Mouse (Mus musculus) hindbrain, embryonic 14.5 days (tissue): ENCODE results near the gene Leo1. TPM values are rescaled to one million over a fixed set of nuclear protein-coding genes. Genes with fewer than 3 reads are reported as not detected.

Experiments used
- ATAC-seq: fragments of 200-750 bp; cut with Nextera tagmentation; 2 replicates; pipeline ENCODE4 v1.8.0; 2017; ENCODE audit warnings: moderate number of reproducible peaks, mild to moderate bottlenecking, moderate TSS enrichment, moderate library complexity; ENCODE audit not compliant: low FRiP score
- DNase-seq: peaks from one replicate; pipeline ENCODE4 v3.0.0-alpha.2; 2015; ENCODE audit warnings: low spot score
- H3K27ac ChIP-seq: fragments of 300-500 bp; sonication (generic); 2 replicates; pipeline ENCODE4 v1.5.1; 2014; ENCODE audit warnings: mild to moderate bottlenecking, moderate library complexity
- H3K27me3 ChIP-seq: fragments of 300-500 bp; sonication (generic); 2 replicates; pipeline ENCODE4 v1.6.1; 2014; ENCODE audit warnings: mild to moderate bottlenecking, low read length, mixed read lengths; ENCODE audit not compliant: control insufficient read depth, insufficient read depth
- H3K36me3 ChIP-seq: fragments of 300-500 bp; sonication (generic); replicated peaks from 2 replicates; pipeline ENCODE4 v1.6.1; 2014; ENCODE audit not compliant: control insufficient read depth, insufficient read depth
- H3K4me1 ChIP-seq: fragments of 300-500 bp; sonication (generic); replicated peaks from 2 replicates; pipeline ENCODE4 v1.6.1; 2014; ENCODE audit warnings: antibody characterized with exemption, low read length, mixed read lengths; ENCODE audit not compliant: control insufficient read depth, insufficient read depth
- H3K4me2 ChIP-seq: fragments of 300-500 bp; sonication (generic); replicated peaks from 2 replicates; pipeline ENCODE4 v1.6.1; 2014; ENCODE audit warnings: mild to moderate bottlenecking, moderate library complexity
- H3K4me3 ChIP-seq: fragments of 300-500 bp; sonication (generic); replicated peaks from 2 replicates; pipeline ENCODE4 v1.5.1; 2014; ENCODE audit warnings: mild to moderate bottlenecking, low read length
- H3K9ac ChIP-seq: fragments of 300-500 bp; sonication (generic); 2 replicates; pipeline ENCODE4 v1.6.1; 2014
- H3K9me3 ChIP-seq: fragments of 300-500 bp; sonication (generic); 2 replicates; pipeline ENCODE4 v1.6.1; 2016; ENCODE audit warnings: low read length; ENCODE audit not compliant: control insufficient read depth
- WGBS: fragments of 180-500 bp; shearing (Covaris S2); extraction: QIAGEN DNeasy Blood & Tissue Kit; methylation state at CpG from one replicate; pipeline ENCODE4 v1.1.7; 2014; 5-methylcytosine and 5-hydroxymethylcytosine counted together
- polyA plus RNA-seq: library from polyadenylated mRNA; unstranded; fragments of >200 nt; fragmentation: Nextera tagmentation; extraction: Ambion mirVana; gene quantifications from 2 replicates; pipeline ENCODE4 v1.2.1, GENCODE M21; 2014

Leo1 gene
- polyA plus RNA-seq, 1 experiment from 2014 or later = 36.9 TPM

DNA sequence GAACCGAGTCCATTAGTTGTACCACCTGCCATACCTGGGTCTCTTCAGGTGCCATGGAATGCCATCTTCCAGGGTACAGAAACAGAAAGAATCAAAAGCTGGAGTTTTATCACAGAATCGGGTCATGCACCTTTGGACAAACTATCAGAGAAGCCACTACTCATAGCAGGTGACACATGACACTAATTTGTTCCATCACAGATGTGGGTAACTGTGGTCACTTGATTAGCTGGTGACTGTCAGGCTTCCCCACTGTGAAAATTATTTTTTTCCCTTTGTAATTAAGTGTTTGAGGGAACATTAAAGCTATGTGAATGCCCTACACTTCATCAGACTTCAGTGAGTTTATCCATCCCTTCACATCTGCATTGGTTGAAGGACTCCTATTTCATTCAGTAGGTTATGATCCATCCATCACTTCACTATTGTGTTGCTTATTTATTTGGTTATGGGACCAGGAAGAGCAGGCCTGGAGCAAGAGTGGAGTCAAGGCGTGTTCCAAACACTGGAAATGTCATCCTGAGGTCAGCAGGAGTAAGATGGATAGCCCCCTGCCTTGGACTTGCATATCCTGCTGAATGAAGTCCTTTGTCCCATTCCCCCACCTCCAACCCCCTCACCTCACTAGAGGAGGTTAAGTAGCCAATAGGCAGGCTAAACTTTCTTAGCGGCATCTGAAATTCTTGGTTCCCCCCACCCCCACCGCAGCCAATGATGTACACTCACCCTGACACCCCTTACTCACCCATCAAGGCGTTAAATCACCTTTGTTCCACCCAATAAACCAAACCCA is 16.8 kb upstream of the Leo1 start:
- WGBS = 61% methylated on average over 6 of the region's 6 CpGs

DNA sequence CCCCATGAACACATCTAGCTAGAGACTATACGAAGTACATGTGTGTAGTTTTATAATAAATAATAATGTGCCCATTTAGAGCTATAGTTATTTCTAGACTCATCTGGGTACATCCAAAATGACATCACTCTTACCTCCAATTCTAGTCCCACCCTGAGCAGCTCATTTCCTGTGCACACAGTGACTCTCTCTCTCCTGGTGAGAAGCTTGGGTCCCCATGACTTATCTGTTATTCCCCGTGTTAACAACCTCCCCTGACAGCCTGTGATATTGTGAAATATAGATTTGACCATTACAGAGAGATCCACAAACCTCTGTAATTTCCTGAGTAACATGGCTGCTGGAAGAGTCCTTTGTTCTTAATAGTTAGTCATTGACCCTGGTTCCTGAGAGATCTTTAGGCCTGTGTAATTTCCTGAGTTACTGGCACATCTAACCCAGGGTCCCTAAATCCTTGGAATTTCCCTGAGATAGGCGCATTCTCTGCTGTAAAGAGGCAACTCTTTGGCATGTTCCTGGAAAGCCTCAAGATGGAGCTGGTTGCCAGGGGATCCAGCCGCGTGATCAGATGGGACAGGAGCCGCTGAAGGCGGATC is 15.4 kb upstream of the Leo1 start:
- DNase-seq = no peak
- no peaks in the 10 kb centered on the region for H3K27me3 ChIP-seq
- H3K4me2 ChIP-seq = no peak overlapping the region
- H3K4me3 ChIP-seq = no peak overlapping the region
- H3K9me3 ChIP-seq = no peaks in the 10 kb centered on the region
- no peak overlapping the region for H3K27ac ChIP-seq
- no peaks in the 10 kb centered on the region for H3K4me1 ChIP-seq
- no peaks in the 10 kb centered on the region for H3K36me3 ChIP-seq
- WGBS = 83% methylated on average over 7 of the region's 7 CpGs
- no peak overlapping the region for H3K9ac ChIP-seq
- no peak for ATAC-seq

More for the DNA sequence above, 16.8 kb upstream of the Leo1 start:
- no peak overlapping the region for H3K27ac ChIP-seq
- ATAC-seq (no peak), DNase-seq (no peak)
- no peaks in the 10 kb centered on the region for H3K9me3 ChIP-seq
- H3K27me3 ChIP-seq = no peaks in the 10 kb centered on the region
- H3K4me1 ChIP-seq = no peaks in the 10 kb centered on the region
- H3K9ac ChIP-seq = no peak overlapping the region
- no peak overlapping the region for H3K4me2 ChIP-seq
- no peaks in the 10 kb centered on the region for H3K36me3 ChIP-seq
- H3K4me3 ChIP-seq = no peak overlapping the region

DNA sequence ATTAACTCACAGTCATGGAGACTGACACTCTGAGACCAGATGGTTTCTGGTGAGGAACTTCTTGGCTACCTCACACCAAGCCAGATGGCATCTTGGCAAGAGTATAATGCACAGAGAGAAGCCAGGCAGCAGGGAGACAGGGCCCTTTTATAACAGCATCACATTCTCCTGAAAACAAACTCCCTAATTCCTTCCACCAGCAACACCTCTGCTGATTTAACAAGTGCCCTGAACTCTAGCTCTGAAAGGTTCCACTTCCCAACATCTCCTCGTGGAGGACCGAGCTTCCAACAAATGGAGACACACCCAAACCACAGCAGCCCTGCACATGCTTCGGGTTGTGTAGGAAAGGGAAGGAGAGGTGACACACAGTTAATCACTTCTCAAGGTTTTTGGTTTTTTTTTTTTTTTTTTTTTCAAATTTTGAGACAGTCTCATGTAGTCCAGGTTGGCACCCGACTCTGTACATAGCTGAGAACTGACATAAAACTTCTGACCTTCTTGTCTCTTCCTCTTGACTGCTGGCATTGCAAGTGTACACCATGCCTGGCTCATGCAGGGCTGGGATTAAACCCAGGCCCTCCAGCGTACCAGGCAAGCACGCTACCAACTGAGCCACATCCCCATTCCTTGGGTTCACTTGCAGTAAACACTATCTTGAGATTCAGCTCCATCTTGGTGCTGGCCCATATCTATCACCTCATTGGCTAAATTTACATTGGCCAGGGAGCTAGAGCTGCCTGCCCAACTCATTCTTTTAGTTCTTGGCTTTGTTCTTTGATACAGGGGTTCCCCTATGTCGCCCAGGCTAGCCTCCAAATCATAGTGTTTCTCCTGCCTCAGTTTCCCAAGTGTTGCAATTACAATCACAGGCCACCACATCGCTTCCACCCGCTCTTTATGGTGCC is 13.7 kb upstream of the Leo1 start:
- no peak overlapping the region for H3K9ac ChIP-seq
- H3K27ac ChIP-seq = no peak overlapping the region
- H3K4me3 ChIP-seq = no peak overlapping the region
- no peaks in the 10 kb centered on the region for H3K36me3 ChIP-seq
- DNase-seq = no peak
- H3K4me2 ChIP-seq = no peak overlapping the region
- H3K27me3 ChIP-seq = no peaks in the 10 kb centered on the region
- H3K4me1 ChIP-seq = no peaks in the 10 kb centered on the region
- no peaks in the 10 kb centered on the region for H3K9me3 ChIP-seq
- WGBS = 80% methylated on average over 9 of the region's 9 CpGs
- ATAC-seq = no peak

DNA sequence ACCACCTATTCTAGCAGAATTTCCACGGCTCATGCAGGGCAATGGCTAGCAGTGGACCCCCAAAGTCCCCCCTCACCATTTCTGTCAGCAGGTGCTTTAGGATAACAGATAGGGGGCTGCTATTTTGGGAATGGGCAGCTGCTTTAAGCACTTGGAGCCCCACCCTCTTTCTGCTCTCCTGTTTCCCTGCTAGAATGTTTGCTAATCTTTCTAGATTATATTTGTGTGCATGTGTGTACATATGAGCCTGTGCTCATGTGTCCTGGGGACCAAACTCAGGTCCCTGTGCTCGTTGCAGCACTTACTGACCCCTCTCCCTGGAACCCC is 13.1 kb upstream of the Leo1 start:
- Histone ChIP-seq H3K4me3 (no peak overlapping the region), H3K36me3 (no peaks in the 10 kb centered on the region), H3K4me1 (no peaks in the 10 kb centered on the region), H3K27me3 (no peaks in the 10 kb centered on the region), H3K27ac (no peak overlapping the region), H3K9ac (no peak overlapping the region), H3K9me3 (no peaks in the 10 kb centered on the region), H3K4me2 (no peak overlapping the region)
- WGBS = 78% methylated on average over 2 of the region's 2 CpGs
- no peak for DNase-seq
- ATAC-seq = no peak

DNA sequence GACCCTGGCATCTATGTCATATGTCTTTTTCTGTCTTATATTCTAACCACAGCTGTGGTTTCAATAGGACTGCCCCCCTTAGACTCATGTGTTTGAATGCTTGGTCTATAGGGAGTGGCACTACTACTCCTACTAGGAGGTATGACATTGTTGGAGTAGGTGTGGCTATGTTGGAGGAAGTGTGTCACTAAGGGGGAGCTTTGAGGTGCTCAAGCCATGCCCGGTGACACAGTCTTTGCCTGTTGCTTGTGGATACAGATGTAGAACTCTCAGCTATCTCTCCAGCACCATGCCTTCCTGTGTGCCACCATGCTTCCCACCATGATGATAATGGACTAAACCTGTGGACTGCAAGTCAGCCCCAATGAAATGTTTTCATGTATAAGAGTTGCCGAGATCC is 12.3 kb upstream of the Leo1 start:
- no peak overlapping the region for H3K4me2 ChIP-seq
- no peak for ATAC-seq
- H3K27me3 ChIP-seq = no peaks in the 10 kb centered on the region
- H3K4me1 ChIP-seq = no peaks in the 10 kb centered on the region
- no peak overlapping the region for H3K27ac ChIP-seq
- DNase-seq = no peak
- no peak overlapping the region for H3K4me3 ChIP-seq
- no peaks in the 10 kb centered on the region for H3K36me3 ChIP-seq
- no peak overlapping the region for H3K9ac ChIP-seq
- no peaks in the 10 kb centered on the region for H3K9me3 ChIP-seq
- WGBS = 97% methylated on average over 2 of the region's 2 CpGs

DNA sequence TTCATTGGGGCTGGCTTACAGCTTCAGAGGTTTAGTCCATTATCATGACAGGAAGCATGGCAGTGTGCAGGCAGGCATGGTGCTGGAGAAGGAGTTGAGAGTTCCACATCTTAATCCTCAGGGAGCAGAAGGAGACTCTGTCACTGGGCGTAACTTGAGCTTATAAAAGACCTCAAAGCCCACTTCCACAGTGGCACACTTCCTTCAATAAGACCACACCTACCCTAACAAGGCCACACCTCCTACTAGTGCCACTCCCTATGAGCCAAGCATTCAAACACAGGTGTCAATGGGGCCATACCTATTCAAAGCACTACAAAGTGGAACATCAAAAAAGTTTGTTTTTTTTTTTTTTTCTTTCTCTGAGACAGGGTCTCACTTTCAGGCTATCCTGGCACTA is 11.7 kb upstream of the Leo1 start:
- Histone ChIP-seq H3K27me3 (no peaks in the 10 kb centered on the region), H3K4me1 (no peaks in the 10 kb centered on the region), H3K27ac (no peak overlapping the region), H3K9me3 (no peaks in the 10 kb centered on the region), H3K36me3 (no peaks in the 10 kb centered on the region), H3K4me2 (no peak overlapping the region), H3K4me3 (no peak overlapping the region), H3K9ac (no peak overlapping the region)
- 87% methylated on average over 1 of the region's 1 CpGs for WGBS
- DNase-seq (no peak), ATAC-seq (no peak)

DNA sequence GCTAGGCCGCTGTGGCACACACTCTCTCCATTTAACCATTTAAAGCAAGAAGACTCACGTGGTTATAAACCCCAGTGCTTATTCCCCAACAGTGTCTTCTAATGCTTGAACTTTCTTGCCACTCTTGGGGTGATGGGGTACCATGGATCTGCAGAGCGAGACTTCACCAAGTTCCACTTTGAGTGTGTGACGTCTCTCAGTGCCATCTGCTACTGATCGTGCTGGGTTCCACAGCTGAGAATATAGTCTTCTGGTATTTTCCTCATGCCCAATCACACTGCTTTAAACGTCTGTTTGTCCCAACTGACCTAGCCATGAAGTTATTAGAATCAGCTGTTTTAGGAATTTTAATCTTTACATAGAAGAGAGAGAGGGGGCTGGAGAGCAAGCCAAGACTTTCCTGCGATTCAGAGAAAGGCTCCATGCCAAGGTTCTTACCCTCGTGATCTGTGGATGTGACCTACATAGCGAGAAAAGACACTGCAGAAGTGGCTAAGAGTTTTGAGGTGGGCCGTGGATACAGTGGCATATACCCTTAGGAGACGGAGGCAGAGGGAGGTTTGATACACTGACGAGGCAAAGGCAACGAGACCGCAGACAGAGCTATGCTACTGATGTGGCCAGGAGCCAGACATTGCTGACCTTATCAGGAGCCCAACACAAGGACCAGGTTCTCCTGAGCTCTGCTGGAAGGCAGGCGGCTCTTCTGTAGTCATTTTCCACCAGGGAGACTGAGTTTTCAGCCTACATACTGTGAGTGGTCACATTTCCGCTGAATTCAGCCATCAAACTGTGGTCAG is 10.3 kb upstream of the Leo1 start:
- Histone ChIP-seq H3K4me2 (no peak overlapping the region), H3K4me3 (no peak overlapping the region), H3K9ac (no peak overlapping the region), H3K27ac (no peak overlapping the region), H3K27me3 (no peaks in the 10 kb centered on the region), H3K9me3 (no peaks in the 10 kb centered on the region), H3K36me3 (no peaks in the 10 kb centered on the region), H3K4me1 (no peaks in the 10 kb centered on the region)
- no peak for DNase-seq
- ATAC-seq = no peak
- whole genome bisulfite sequencing = 83% methylated on average over 16 of the region's 16 CpGs

DNA sequence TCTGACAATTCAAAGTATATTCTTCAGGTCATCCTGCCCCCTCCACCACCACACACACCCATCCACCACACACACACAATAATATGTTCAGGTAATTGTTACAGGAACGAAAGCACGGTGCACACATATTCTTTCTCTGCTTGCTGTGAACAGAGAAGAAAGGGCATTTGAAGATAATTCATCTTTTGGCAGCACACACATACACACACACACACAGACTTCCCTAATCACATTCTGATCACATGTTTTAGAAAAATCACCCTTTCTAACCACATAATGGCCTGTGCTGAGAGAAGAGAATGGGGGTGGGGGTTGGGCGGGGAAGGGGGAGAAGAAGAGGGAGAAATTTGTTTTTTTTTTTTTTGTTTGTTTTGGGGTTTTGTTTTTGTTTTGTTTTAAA is 8.6 kb upstream of the Leo1 start:
- Histone ChIP-seq H3K9me3 (no peaks in the 10 kb centered on the region), H3K4me1 (no peaks in the 10 kb centered on the region), H3K9ac (no peak overlapping the region), H3K4me2 (no peak overlapping the region), H3K27me3 (no peaks in the 10 kb centered on the region), H3K27ac (no peak overlapping the region), H3K36me3 (no peaks in the 10 kb centered on the region), H3K4me3 (no peak overlapping the region)
- WGBS = 62% methylated on average over 3 of the region's 3 CpGs
- ATAC-seq = no peak
- no peak for DNase-seq
